Mouse (Mus musculus) heart, adult 18-20 months (tissue): Measurements from ENCODE around the gene Ankrd33b. TPM values are rescaled to one million over a fixed set of nuclear protein-coding genes. Genes with fewer than 3 reads are reported as not detected.

Experiments used
- DNase-seq, 2 experiments: peaks; one replicate each; pipeline ENCODE4 v3.0.0; 2021 to 2022; ENCODE audit warnings: mixed read lengths in 1 of 2
- total RNA-seq, 2 experiments: library from RNA; stranded (reverse); gene quantifications; 2 replicates each; pipeline ENCODE4 v1.2.3; 2021

Ankrd33b gene
- total RNA-seq, 2 experiments from 2014 or later = 25.4 to 31.1 TPM

- no peak for DNase-seq
These were observed 28.8 kb downstream of the Ankrd33b start for GRCm38 (mm10) chr15:31338656-31339291.

DNA sequence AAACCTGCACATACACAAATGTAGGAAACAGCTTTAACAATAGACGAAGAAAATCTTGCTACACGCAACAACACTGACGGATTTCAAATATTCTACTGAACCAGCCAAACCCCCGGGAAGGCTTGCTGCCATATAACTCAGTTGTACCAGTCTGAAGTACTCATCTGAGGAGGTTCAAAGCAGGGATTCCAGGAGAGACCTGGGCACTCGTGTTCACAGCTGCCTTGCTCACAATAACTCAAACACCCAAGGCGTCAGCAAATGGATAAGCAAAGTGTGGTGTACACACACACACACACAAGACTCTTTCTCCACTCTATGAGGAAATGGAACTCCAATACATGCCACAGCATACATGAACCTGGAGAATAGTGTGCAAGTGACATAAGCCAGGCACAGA is 29.5 kb downstream of the Ankrd33b start:
- DNase-seq = no peak

DNA sequence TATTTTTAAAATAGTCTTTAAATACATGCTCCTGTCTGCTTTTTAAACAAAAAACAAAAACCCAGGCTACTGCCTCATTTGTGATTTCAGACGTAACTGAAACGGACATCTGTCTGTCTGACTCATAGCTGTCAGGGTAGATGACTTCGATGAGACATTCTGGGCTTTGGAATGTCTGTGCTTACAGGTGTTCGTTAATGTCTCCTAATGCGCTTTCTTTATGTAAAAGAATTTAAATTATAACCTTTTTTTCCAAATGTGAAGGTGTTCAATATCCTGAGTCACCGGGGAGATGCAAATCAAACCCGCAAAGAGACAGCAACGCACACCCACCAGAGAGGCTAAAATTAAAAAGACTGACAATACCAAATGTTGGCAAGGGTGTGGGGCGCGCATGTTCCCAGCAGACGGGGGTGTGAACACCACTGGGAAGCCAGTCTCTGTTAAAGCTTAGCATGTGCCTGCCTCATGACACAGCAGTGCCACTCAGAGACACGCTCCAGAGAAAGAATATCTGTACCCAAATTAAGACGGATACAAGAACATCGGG is 30.3 kb downstream of the Ankrd33b start:
- DNase-seq = peak; percentile 66 to 71

DNA sequence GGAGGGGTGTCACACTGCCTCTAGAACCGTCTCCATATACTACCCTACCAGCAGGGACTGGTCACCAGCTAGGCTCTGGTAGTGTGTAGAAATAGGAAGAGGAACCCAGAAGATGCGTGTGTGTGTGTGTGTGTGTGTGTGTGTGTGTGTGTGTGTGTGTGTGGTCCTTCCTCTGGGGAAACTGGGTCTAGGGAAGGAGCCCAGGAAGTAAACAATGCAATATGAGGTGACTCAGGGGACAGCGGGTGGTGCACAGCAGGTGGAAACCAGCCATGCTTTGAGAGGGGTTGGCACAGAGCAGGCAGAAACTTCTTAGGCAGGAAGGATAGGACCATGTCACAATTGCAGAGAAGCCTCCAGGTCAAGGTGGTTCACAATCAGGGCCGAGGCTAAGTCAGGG is 30.8 kb downstream of the Ankrd33b start:
- DNase-seq = peak; percentile 68 to 72

DNA sequence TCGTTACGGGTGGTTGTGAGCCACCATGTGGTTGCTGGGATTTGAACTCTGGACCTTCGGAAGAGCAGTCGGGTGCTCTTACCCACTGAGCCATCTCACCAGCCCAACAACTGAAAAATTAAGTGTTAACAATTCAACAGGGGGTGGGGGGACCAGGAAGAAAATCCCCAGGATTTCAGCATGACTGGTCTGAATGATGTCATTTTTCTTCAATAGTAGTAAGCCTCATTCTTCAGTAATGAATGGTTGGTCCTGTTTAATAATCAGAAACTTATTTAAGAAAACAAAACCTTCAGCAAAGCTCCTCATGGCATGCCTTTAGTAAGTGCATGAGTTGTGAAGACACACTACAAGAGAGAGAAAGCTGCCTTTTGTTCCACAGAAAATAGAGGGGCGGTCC is 32.7 kb downstream of the Ankrd33b start:
- DNase-seq = no peak

DNA sequence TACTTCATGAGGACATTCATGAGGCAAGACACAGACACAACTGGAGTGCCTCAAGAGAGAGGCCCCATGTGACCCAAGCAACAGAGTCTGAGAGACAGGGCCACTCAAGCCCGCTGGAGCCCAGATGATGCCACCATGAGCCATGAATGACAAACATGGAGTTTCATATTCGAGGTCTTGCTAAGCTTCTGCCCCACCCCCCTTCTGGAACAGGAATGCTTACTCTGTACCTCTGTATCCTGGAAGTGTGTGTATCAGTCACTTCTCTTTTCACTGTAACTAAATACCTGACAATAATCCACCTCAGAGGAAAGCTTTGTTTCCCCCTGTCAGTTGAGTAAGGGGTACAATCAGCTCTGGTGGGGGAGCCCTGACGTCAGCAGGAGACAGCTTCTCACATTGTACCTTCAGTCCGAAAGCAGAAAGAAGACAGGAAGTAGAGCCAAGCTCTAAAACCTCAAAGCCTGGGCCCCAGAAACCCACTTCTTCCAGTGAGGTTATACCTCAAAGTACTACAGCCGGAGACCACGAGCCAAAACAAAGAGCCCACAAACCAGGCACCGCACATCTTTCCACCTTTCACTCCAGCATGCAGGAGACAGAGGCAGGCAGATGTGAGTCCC is 34.9 kb downstream of the Ankrd33b start:
- DNase-seq = no peak

GRCm38 (mm10) chr15:31331742-31332141 is 35.8 kb downstream of the Ankrd33b start:
- DNase-seq = no peak

- no peak for DNase-seq
These were observed 39.4 kb downstream of the Ankrd33b start for GRCm38 (mm10) chr15:31328082-31328614.

DNA sequence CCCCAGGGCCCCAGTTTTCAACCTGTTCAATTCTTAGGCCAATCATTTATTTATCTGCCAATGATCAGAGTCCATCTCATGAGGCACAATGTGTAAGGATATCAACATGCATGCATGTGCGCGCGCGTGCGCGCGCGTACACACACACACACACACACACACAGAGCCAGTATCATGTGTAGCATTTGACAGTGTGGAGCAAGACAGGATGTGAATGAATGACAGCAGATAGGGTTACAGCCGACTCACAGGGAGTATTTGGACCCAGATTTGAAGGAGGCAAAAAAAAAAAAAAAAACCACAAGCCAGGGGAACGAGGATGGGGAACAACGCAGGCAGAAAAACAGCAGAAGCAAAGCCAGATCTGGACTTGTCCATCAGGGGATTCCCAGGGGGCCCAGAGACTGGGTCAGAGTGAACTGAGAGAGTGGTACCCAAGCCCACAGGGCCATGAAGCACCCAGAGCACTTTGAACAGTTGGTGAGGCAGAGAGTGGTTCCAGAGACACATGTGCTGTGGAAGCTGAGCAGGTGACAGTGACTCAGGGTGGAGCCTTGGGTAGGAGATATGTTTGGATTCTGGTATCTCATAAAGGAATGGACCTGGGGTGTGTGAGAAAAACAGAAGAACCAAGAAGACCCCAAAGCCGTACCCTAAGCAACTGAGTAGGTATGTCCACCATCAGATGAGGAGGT is 41.7 kb downstream of the Ankrd33b start:
- DNase-seq = no peak

GRCm38 (mm10) chr15:31324551-31324950 is 43.0 kb downstream of the Ankrd33b start:
- DNase-seq = peak; percentile 63 to 67

DNA sequence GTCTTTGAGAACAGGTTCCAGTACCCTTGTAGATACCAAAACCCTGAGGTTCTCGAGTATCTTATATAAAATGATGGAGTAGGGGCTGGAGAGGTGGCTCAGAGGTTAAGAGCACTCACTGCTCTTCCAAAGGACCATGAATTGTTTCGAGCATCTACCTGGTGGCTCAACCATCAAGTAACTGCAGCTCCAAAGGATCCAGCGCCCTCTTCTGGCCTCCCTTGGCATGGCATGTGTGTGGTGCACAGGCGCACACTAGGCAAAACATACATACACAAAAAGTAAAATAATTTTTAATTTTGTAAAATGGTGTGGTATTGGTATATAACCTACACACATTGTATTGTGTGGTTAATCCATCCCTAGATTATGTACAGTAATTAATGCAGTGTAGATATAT is 43.8 kb downstream of the Ankrd33b start:
- no peak for DNase-seq

- no peak for DNase-seq
These were observed 46.7 kb downstream of the Ankrd33b start for GRCm38 (mm10) chr15:31320598-31321377.

- no peak for DNase-seq
These were observed 48.5 kb downstream of the Ankrd33b start for GRCm38 (mm10) chr15:31319046-31319445.

- DNase-seq = no peak
These were observed 49.2 kb downstream of the Ankrd33b start for GRCm38 (mm10) chr15:31318158-31318955.

DNA sequence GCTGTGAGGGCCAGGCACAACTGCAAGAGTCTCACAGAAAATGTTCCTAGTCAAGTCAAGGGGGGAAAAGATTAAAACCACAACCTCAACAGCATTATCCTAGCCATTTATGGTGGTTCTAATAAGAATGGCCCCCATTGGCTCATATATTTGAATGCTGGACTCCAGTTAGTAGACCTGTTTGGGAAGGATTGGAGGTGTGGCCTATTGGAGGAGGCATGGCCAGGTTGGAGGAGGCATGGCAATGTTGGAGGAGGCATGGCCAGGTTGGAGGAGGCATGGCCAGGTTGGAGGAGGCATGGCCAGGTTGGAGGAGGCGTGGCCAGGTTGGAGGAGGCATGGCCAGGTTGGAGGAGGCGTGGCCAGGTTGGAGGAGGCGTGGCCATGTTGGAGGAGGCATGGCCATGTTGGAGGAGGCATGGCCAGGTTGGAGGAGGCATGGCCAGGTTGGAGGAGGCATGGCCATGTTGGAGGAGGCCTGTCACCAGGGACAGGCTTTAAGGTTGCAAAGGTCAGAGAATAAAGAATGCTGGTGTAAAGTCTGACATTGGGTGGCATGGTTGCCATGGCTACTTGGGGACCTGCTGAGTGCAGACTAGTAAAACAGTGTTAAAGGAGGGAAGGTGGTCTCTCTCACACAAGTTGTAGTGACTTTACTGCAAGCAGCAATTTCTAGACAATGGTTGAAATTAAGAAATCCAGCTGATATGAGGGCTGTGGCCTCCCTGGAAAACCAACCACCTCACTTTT is 50.3 kb downstream of the Ankrd33b start:
- no peak for DNase-seq

GRCm38 (mm10) chr15:31315630-31316231 is 51.8 kb downstream of the Ankrd33b start:
- peak; percentile 82 to 92 for DNase-seq

DNA sequence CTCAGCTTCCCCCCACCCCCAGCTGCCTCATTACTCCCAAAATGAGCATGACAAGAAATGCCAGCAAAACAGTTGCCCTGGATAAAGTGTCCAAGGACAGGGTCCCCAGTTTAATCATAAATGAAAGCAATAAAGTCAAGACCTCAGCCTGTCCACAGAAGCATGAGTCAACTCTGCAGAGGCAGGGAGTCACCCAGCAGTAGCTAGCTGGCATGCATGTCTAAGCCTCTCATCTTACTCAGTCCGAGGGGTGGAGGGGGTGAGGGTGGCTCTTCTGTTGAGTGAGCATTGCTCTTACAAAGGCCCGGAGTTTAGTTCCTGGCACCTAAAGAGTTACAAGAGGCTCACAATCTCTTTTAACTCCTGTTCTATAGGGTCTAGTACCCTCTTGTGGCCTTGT is 55.5 kb downstream of the Ankrd33b start:
- DNase-seq = no peak

- DNase-seq = no peak
These were observed 58.0 kb downstream of the Ankrd33b start for GRCm38 (mm10) chr15:31309526-31309925.

GRCm38 (mm10) chr15:31306726-31307125 is 60.8 kb downstream of the Ankrd33b start:
- no peak for DNase-seq

DNA sequence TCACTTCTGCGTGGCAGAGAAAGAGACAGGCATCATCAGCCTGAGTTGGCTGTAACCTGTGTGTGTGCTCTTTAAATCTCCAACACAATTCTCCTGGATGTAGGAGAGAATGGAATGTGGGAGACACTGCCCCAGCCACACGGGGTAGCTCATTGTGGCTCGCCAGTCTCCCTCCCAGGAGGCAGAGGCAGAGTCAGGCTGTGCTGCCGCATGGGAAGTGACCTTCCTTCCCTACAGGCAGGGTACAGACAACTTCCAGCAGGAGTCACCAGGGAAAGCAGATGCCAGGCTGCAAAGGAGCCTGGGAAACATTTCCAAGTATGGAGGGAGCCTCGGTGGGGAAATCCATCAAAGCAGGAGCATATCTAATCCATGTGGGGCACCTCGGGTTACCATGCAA is 62.3 kb downstream of the Ankrd33b start:
- peak in 1 of 2 experiments; percentile 29 for DNase-seq
